Mouse (Mus musculus) urinary bladder, postnatal 25 days (tissue): Measurements from ENCODE around the gene Kcnq1.

ENCODE experiments used
- DNase-seq: peaks from one replicate; pipeline ENCODE4 v3.0.0; 2022; ENCODE audit warnings: low spot score

Gene Kcnq1

GRCm38 (mm10) chr7:143185506-143185905, 79.3 kb downstream of the Kcnq1 start:
- no peak for DNase-seq

DNA sequence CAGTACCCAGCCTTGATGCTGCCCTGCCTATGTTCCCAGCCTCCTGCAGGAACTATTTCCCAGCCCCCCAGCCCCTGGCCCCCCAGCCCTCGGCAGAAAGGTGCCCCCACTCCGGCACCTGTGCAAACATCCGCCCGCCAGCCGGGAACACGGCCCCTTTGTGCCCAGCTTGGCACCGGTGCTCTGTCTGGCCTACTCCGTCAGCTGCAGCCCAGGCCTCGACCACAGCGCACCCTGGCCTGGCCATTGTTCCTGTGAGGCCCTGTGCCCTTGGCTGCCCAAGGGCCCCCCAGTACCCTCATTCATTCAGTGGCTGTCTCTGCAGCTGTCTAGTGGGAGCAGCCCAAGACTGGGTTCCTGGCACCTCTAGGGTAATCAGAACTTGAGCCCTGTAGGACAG, 80.2 kb downstream of the Kcnq1 start:
- no peak for DNase-seq

DNA sequence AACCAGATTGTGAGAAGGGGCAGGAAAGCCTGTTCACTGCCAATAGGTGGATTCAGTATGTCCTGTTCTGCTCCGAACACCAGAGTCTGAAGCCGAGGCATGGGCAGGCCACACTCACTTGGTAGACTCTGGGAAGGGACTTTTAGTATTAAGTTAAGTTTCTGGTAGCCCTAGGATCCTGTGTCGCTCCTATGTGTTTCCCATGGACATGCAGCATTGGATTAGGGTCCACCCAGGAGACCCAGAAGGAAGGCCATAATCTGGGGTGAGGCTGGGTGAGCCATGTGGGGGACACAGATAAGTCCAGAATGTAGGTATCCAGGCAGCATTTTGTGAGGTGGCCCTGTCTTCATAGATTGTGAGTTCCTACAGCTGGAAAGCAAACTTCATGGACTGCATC, 81.0 kb downstream of the Kcnq1 start:
- DNase-seq, result no peak

DNA sequence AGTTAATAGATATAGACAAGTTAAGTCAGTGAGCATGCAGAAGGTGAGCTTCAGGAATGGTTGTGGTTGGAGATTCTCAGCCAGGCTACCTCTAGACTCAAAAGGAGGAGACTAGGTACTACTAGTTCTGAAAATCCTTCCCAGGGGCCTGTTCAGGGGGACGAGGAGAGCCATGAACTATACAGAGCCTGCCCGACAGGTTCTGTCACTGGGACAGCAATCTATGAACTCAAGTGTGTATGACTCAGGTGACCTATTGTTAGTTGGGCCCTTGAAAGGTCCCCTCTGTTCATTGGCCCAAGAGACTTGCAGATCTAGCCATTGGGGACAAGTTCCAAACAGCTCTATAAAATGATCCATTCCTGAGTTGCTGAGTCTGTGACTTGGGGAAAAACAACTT, 82.4 kb downstream of the Kcnq1 start:
- DNase-seq, result no peak

DNA sequence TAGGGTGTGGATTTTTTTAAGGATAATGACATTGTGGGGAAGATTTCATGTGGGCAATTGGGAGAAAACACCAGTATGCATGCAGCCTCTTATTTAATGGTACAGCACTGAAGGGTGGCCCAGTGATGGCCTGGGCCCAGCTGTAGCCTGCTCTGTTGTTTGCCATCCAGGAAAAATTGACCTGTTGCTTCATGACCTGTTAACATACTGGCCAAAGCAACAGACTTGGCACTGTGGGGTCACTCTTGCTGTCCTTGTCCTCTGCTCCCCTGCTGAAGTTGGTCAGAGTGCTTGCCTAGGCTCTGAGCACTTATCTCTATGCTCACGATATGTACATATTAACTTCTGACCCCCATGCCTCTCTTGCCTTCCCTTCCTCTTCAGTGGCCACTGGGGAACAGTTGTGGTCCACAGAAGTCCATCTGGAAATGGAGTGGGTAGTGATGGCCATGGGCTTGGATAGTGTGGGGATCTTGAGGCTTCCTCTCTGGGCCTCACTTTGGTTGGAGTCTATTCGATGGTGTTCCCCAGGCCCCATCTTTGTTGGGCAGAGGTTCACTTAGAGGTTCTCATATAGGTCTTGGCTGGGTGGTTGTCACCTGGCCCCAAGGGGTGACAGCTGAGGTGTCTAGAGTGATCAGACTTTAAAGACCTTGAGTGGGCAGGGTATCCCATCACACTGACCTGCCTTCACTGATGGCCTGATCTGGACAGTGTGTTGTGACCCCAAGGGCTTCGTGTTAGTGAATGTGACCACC, 84.0 kb downstream of the Kcnq1 start:
- DNase-seq, result no peak

DNA sequence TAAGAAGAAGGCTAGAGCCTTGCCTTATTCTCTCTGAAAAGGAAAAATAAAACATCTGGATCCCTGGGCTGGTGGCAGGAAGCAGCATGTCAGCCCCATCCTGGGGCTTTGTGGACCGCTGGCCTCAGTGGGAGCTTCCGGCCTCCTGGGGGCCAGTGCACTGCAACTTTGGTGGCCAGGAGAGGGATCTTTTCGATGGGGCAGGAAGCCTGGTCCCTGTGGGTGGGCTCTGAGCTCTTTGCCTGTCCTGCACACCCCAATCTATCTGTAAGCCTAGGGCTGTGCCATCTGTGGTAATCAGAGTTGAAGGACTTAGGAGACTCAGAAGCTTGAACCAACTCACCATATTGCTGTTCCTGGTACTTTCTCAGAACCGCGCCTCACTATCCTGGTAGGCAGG, 84.7 kb downstream of the Kcnq1 start:
- DNase-seq, result no peak

DNA sequence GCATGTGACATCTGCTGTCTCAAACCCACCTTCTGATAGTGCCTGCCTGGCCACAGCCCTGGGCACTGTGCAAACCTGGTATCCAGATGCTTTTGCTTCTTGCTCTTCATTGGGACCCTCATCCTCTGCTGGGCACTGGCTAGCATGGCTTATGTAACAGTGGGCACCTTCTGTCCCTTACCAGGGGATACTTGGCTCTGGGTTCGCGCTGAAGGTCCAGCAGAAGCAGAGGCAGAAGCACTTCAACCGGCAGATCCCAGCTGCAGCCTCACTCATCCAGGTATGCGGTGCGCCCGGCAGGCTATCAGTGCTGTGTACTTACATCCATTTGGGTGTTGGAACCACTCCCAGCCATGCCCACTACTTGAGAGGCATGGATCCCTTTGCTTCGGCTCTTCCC, 86.2 kb downstream of the Kcnq1 start:
- no peak for DNase-seq

- DNase-seq, result no peak
These were observed 87.9 kb downstream of the Kcnq1 start for GRCm38 (mm10) chr7:143194064-143194463.

DNA sequence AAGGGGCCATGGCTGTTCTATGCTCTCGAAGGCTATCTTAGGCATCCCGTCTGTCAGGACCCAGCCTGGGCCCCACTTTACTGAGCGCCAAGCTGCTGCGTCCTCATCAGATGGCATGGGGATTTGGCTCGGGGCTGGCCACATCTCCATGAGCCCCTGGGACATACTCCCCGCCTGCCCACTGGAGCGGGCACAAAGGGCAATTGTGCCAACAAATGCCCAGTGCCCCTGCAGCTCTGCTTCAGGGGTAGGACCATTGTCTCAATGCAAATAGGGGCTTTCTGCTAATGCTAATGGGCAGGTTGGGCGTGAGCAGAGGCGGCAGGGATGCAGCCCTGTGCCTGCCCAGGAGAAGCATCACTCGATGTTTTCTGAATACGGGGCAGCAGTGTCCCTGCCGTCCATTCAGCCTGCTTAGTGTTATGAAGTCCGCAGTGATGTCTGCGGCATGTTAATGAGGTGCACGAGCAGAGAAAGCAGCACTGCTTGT, 91.8 kb downstream of the Kcnq1 start:
- DNase-seq, result no peak

DNA sequence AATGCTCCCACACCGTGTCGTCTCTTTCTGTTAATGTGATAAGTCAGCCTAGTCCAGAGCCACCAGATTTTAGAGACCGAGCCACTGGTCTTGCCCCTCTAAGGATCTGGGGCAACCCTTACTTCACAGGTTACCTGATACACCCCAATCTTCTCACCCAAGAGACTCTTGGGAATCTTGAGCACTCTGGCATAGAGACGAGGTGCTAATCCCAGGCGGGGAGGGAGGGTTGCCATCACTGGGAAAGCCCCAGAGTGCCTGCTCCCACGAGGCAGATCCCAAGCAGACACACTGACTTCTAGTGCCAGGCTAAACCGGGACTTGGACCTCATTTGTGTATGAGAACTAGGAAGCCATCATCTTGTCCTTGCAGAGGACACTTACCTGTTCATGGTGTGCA, 92.3 kb downstream of the Kcnq1 start:
- DNase-seq, result no peak

DNA sequence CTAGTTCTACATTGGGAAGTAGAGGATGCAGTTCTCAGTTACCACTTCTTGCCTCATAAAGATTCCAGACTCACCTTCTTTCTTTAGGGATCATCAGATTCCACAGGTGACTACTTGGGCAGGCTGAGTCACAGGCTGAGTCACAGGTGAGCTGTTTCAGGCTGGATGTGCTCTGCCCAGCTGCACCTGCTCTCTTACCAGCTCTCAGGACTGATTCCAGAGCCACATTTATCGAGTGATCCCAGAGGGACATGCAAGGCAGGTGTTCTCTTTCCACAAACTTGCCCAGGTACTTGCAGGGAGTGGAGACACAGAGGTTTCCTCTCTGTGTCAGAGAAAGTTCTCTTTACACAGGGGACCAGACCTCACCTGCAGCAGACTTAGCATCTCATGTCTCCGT, 95.1 kb downstream of the Kcnq1 start:
- DNase-seq, result no peak

- no peak for DNase-seq
These were observed 97.7 kb downstream of the Kcnq1 start for GRCm38 (mm10) chr7:143203897-143204296.

DNA sequence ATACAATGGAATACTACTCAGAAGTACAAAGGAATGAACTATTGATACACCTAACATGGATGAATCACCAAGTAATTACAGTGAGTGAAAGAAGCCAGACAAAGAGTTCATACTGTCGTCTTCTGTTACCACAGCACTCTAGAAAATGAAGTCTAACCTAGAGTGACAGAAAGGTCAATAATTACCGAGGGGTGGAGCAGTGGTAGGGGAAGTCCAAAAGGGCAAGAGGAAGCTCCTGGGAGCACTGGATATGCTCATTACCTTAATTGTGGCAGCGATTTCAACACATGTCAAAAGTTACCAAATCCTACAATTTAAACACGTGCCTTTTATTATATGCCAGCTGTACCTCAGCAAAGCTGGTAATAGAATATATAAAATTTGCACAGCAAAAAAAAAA, 100.9 kb downstream of the Kcnq1 start:
- DNase-seq, result no peak

DNA sequence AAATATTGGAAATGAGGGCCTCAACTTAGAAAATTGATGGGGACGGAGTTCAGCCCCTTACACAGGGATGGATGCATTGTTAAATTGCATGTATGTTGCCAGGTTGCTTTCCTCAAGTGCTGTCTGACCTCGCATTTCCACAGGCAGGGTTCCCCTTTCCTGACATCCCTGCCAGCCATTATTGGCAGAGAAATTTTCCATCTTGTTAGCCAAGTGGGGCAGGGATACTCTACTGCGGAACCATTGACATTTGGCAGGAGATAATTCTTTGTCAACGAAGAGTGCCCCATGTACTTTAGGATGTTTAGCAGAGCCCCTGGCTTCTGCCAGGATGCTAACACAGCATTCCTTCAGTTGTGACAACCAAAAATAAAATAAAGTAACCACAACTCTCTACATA, 104.6 kb downstream of the Kcnq1 start:
- no peak for DNase-seq

DNA sequence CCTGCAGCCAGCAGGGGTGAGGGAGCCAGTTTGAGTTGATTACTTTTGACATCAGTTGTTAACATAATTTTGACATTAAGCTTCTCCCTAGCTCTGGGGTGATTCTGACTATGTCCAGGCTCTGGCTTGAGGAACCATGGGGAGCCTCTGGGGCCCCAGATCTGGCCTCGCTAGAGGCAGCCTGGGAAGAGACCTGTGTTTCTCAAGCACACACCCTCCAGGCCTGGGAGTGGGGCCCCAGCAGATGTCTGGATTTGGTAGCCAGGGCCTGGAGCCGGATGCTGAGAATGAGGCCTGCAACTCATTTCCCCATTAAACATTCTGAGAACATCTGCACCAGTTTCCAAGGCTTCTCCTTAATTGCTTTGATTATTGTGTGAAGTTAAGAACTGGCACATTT, 145.0 kb downstream of the Kcnq1 start:
- DNase-seq, result no peak

DNA sequence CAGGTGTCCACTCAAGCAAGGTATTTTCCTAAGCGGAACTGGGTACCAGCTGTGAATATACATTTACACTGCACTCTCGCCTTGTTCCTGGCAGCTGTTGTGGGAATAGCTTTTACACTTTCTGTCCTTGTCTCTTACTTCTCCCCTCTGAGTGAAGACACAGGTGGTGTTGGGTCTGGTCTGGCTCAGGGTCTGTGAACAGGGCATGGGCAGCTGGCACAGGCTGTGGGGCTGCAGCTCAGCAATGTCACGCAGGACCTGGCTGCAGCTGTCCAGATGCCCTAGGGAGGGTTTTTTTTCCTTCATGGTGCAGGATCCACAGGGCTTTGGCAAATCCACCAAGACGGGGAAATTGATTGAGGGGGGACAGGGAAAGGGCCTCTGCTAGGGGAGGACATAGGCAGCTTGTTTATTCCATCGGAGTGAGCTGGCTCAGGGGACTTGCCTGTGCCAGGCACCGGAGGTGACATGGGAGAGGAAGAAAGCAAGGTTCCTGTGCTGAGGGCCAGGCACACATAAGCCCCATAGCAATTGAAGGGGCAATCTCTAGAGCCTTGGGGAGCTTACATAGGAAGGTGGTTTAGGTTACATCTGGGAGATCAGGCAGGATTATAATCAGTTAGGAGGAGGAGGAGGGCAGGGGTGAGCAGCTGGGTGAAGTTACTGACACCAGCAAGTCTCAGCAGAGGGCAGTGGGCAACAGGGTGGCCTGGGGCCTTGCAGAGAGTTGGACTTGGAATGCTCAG, 147.1 kb downstream of the Kcnq1 start:
- DNase-seq, result no peak

DNA sequence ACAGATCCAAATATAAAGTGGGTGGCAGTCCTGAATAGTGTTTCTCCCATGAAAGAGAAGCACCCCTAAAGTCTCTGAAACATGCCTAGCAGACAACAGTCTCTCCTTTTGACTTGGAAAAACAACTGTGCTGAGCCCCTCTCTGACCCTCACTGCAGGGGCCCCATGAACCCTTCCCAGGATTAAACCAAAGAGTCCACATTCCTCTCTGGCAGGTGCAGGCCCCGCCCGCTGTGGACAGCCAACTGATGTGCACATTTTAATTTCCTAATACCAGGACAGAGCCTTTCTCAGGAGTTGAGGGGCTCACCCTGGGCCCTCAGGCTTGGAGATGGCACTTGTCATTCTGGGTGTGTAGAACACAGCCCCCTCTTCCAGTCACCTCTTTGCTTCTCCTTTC, 148.7 kb downstream of the Kcnq1 start:
- no peak for DNase-seq

DNA sequence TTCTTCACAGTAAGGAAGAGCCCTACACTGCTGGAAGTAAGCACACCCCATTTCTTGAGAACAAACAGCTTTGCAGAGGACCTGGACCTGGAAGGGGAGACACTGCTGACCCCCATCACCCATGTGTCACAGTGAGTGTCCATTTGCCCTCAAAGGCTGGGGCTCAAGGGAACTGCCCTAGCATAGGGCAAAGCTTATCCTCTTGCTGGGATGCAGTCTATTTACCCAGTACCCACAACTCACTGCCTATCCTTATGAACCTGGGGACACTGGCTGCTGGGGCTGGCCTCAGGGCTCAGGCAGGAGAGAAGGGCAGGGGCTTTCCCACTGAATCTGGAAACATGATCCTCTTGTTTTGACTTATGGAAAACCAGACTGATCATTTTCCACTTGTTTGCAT, 155.1 kb downstream of the Kcnq1 start:
- no peak for DNase-seq

DNA sequence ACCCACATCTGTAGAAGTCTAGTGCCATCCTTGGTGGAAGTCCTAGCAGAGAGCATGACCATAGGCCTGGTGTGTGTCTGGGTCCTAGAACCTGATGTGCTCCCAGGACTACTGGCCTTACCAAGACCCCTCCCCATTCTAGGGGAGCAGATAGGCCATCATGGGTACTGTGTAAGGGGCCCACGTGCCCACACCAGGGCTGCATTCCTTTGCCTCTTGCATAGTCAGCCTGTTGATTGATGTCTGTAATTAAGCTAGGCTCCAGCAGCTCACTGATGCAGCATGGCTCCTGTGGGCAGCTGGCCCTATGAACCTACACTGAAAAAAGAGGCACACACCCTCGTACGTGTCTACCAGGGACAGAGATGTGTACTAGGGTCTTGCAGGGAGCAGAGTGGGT, 157.4 kb downstream of the Kcnq1 start:
- no peak for DNase-seq

DNA sequence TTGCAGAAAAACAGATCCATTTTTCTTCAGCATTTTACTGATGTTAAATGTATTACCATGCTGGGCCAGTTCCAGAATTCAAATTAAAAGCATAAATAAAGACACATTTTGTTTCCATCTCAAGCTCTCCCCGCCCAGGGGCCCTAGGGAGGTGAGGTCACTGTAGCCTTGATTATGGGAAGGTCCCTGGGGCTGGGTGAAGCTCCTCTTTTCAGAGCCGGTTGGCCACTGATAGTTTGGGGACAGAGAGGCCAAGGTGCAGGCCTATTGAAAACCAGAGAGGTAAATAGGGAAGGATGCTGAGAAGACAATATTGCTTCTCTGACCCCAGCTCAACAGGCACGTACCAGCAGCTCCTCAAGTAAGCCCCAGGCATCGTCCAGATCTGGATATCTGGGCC, 157.8 kb downstream of the Kcnq1 start:
- no peak for DNase-seq

DNA sequence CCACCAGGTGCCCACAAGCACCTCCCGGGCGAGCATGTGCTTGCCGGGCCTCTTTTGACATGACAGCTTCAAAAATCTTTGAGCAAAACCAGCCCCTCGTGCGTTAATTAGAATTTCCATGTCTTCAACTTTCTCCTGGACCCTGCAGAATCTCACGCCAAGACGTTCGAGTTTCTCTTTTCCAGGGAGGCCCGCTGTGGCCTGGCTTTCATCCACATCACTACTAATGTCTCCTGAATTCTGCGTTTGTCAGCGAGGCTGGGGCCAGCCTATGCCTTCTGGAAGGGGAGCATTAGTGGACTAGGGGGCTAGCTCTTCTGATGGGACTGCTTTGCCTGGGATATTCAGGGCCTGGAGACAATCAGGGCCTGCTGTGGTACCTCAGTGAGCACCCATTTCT, 159.2 kb downstream of the Kcnq1 start:
- DNase-seq, result no peak

DNA sequence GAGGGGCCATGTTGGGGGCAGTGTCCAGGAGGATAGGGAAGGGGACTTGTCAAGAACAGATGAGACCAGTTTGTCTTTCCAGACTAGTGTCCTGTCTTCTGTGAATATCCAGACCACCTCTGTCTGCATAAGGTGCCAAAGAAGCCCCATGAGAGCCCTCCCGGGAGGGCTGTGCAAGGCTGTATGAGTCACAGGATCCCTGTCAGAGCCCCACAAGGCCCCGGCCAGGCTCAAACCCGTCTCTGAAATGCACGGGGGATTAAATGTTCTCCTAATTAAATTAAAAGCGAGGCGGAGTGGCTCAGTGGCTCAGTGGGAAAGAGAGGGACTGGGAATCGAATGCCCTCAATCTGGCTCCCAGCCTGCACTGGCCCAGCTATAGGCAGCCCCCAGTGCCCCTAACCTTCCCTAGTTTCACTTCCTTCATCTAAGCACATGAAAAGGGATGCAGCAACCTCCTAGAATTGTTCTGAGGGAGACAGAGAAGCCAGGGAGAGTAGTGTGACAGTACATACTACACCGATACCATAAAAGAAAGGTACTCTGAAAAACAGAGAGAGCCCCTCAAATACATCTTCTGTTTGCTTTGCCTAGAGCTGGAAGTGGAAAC, 159.8 kb downstream of the Kcnq1 start:
- DNase-seq, result no peak

- no peak for DNase-seq
These were observed 167.6 kb downstream of the Kcnq1 start for GRCm38 (mm10) chr7:143273747-143274146.
